Mouse (Mus musculus) c-Kit-positive CD71-positive TER-119-positive erythroid progenitor cells, embryonic 14.5 days (primary cell): ENCODE results near the gene Xpnpep3.

Experiments
- DNase-seq: peaks from one replicate; pipeline ENCODE4 v3.0.0-alpha.2; 2013; ENCODE audit warnings: low spot score

The Xpnpep3 gene

GRCm38 (mm10) chr15:81399638-81400315 is at the start of gene Xpnpep3, which contains the start of gene St13:
Xpnpep3 (plus strand) TSS chr15:81400138.
St13 (minus strand) TSS chr15:81400077.
- DNase-seq = peak; percentile 96

- no peak for DNase-seq
Observed at GRCm38 (mm10) chr15:81350401-81350800, 49.5 kb upstream of the Xpnpep3 start.

GRCm38 (mm10) chr15:81352638-81353037 is 47.3 kb upstream of the Xpnpep3 start:
- no peak for DNase-seq

- DNase-seq = peak; percentile 72
Observed at GRCm38 (mm10) chr15:81355146-81355761, 44.7 kb upstream of the Xpnpep3 start.

GRCm38 (mm10) chr15:81356946-81357345 is 43.0 kb upstream of the Xpnpep3 start:
- DNase-seq = no peak

GRCm38 (mm10) chr15:81358943-81359342 is 41.0 kb upstream of the Xpnpep3 start:
- DNase-seq = no peak

GRCm38 (mm10) chr15:81359421-81359820 is 40.5 kb upstream of the Xpnpep3 start:
- DNase-seq = no peak

GRCm38 (mm10) chr15:81360345-81361021 is 39.5 kb upstream of the Xpnpep3 start, which contains the start of gene Slc25a17:
Slc25a17 (minus strand) TSS chr15:81360812.
- DNase-seq = peak; percentile 98

GRCm38 (mm10) chr15:81361022-81361404 is 38.9 kb upstream of the Xpnpep3 start:
- no peak for DNase-seq

GRCm38 (mm10) chr15:81361417-81362015 is 38.4 kb upstream of the Xpnpep3 start:
- DNase-seq = peak; percentile 26

GRCm38 (mm10) chr15:81362501-81362900 is 37.4 kb upstream of the Xpnpep3 start:
- no peak for DNase-seq

GRCm38 (mm10) chr15:81364271-81364670 is 35.7 kb upstream of the Xpnpep3 start:
- no peak for DNase-seq

- DNase-seq = no peak
Observed at GRCm38 (mm10) chr15:81365246-81365645, 34.7 kb upstream of the Xpnpep3 start.

- DNase-seq = no peak
Observed at GRCm38 (mm10) chr15:81366241-81366640, 33.7 kb upstream of the Xpnpep3 start.

GRCm38 (mm10) chr15:81368601-81369000 is 31.3 kb upstream of the Xpnpep3 start:
- no peak for DNase-seq

- no peak for DNase-seq
Observed at GRCm38 (mm10) chr15:81370356-81370755, 29.6 kb upstream of the Xpnpep3 start.

GRCm38 (mm10) chr15:81374621-81375020 is 25.3 kb upstream of the Xpnpep3 start:
- DNase-seq = no peak

GRCm38 (mm10) chr15:81378845-81379244 is 21.1 kb upstream of the Xpnpep3 start:
- DNase-seq = no peak

- no peak for DNase-seq
Observed at GRCm38 (mm10) chr15:81386327-81386726, 13.6 kb upstream of the Xpnpep3 start.

- DNase-seq = no peak
Observed at GRCm38 (mm10) chr15:81392997-81393396, 6.9 kb upstream of the Xpnpep3 start.

- no peak for DNase-seq
Observed at GRCm38 (mm10) chr15:81394211-81394915, 5.6 kb upstream of the Xpnpep3 start.

GRCm38 (mm10) chr15:81398189-81398588 is 1.7 kb upstream of the Xpnpep3 start:
- DNase-seq = no peak
